ENCODE assay signal across 8 mouse cellular contexts in the genomic region with DNA sequence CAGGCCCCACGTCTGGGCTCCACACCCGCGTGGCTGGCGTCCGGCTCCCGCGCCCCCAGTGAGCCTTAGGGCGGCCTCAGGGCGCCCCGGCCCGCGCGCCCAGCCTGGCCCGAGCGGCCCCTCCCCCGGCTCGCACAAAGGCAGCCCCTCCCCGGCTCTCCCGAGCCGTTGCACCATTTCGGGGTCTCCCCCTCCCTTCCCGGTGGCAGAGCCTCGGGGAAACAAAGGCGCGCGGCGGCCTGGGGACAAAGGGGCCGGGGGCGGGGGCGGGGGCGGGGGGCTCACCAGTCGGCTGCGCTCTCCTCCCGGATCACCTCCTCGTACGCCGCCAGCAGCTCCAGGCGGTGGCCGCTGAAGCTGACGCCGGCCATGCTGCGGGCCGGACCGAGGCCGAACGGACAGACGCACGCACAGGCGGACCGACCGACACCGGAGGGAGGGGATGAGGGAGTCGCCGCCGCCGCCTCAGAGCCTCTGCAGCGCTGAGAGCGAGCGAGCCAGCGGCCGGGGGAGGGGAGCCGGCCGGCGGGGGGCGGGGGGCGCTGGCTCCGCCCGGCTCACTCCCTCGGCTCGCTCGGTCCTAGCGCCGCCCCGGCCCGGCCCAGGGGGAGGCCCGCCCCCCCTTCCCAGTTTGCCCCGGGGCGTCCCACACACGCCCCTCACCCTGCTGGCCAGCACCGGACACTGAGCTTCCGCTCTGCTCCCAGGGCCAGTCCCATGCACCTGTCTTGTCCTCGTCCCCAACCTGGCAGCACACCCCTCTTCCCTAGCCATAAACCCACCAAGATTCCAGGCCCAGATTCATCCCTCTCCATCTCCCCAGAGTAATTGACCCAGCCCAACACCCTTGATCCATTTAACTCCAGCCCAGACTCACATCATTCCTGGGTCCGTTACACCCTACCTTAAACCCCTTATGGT. TPM values are rescaled to one million over a fixed set of nuclear protein-coding genes. Genes with fewer than 3 reads are reported as not detected.
DNase-seq lines count a peak whose midpoint lies in the region; ATAC-seq and TF ChIP-seq lines count a peak whose summit lies in the region.

A gene (minus strand): TSS at position 534 of the 921 bp plus-strand sequence.

- no peak for DNase-seq in layer of hippocampus, adult 18-20 months (ENCODE audit: low spot score in 2 of 2)
- no peak for DNase-seq in layer of hippocampus, adult 11-12 months (ENCODE audit: low spot score)
- DNase-seq in adrenal gland, adult 18-20 months (ENCODE audit: low spot score in 2 of 2), result peak in 1 of 2 experiments; percentile 50
- DNase-seq in hindbrain, postnatal 0 days (ENCODE audit: low spot score), result peak; percentile 88
- DNase-seq in naive thymus-derived CD4-positive, alpha-beta T cell, adult 2 months (ENCODE audit: low read depth), result peak; percentile 21
- DNase-seq in adipocyte (ENCODE audit: low spot score), result no peak

- peak within 1 kb of the TSS; percentile 75 for H3K4me2 ChIP-seq in forebrain, embryonic 12.5 days
- H3K4me2 ChIP-seq in hindbrain, postnatal 0 days (ENCODE audit: low read depth, low read length), result peak within 1 kb of the TSS; percentile 89
- peak within 1 kb of the TSS; percentile 80 for H3K4me2 ChIP-seq in limb, embryonic 15.5 days

- no peaks in the 10 kb centered on the region for H3K9me3 ChIP-seq in forebrain, embryonic 12.5 days
- H3K9me3 ChIP-seq in hindbrain, postnatal 0 days (ENCODE audit: low read length), result no peaks in the 10 kb centered on the region
- no peaks in the 10 kb centered on the region for H3K9me3 ChIP-seq in limb, embryonic 15.5 days

- TF ChIP-seq CTCF in hindbrain, postnatal 0 days (IDR thresholded peaks at IDR 0.05; ENCODE audit: low read depth), result no peak

- H3K36me3 ChIP-seq in forebrain, embryonic 12.5 days (replicated peaks), result peaks cover 8% of the 10 kb centered on the region
- H3K36me3 ChIP-seq in hindbrain, postnatal 0 days (ENCODE audit: insufficient read depth, low read length), result no peaks in the 10 kb centered on the region
- no peaks in the 10 kb centered on the region for H3K36me3 ChIP-seq in limb, embryonic 15.5 days

- H3K9ac ChIP-seq in forebrain, embryonic 12.5 days, result peak within 1 kb of the TSS; percentile 100
- peak within 1 kb of the TSS; percentile 99 for H3K9ac ChIP-seq in hindbrain, postnatal 0 days (replicated peaks; ENCODE audit: low read length)
- peak within 1 kb of the TSS; percentile 96 for H3K9ac ChIP-seq in limb, embryonic 15.5 days

- 1% methylated on average over 50 of the region's 83 CpGs for WGBS in forebrain, embryonic 12.5 days
- under 1% methylated on average over 51 of the region's 83 CpGs for WGBS in hindbrain, postnatal 0 days
- WGBS in limb, embryonic 15.5 days, result under 1% methylated on average over 70 of the region's 83 CpGs

- H3K4me1 ChIP-seq in forebrain, embryonic 12.5 days, result peaks cover 48% of the 10 kb centered on the region
- peaks cover 19% of the 10 kb centered on the region for H3K4me1 ChIP-seq in hindbrain, postnatal 0 days (ENCODE audit: insufficient read depth, low read length)
- peaks cover 50% of the 10 kb centered on the region for H3K4me1 ChIP-seq in limb, embryonic 15.5 days

- peak within 1 kb of the TSS; percentile 99 for H3K27ac ChIP-seq in forebrain, embryonic 12.5 days
- peak within 1 kb of the TSS; percentile 99 for H3K27ac ChIP-seq in hindbrain, postnatal 0 days
- peak within 1 kb of the TSS; percentile 91 for H3K27ac ChIP-seq in limb, embryonic 15.5 days

- ATAC-seq in forebrain, embryonic 12.5 days (ENCODE audit: low FRiP score), result peak; percentile 78
- peak; percentile 79 for ATAC-seq in hindbrain, postnatal 0 days
- peak; percentile 81 for ATAC-seq in limb, embryonic 15.5 days (ENCODE audit: insufficient number of reproducible peaks, low FRiP score, low TSS enrichment, low read depth)

- peak within 1 kb of the TSS; percentile 98 for H3K4me3 ChIP-seq in forebrain, embryonic 12.5 days (replicated peaks)
- peak within 1 kb of the TSS; percentile 71 for H3K4me3 ChIP-seq in hindbrain, postnatal 0 days (ENCODE audit: low read length)
- peak within 1 kb of the TSS; percentile 93 for H3K4me3 ChIP-seq in limb, embryonic 15.5 days

- H3K27me3 ChIP-seq in forebrain, embryonic 12.5 days, result no peaks in the 10 kb centered on the region
- H3K27me3 ChIP-seq in hindbrain, postnatal 0 days (ENCODE audit: insufficient read depth, low read length), result no peaks in the 10 kb centered on the region
- H3K27me3 ChIP-seq in limb, embryonic 15.5 days, result no peaks in the 10 kb centered on the region

RNA-seq across cellular contexts. Expression of the gene that starts here (rescaled TPM):
- total RNA-seq in layer of hippocampus, adult 18-20 months (2021), result 100 to 1,000 TPM; 359 to 362 TPM
- 10 to 100 TPM; 11.1 to 16.2 TPM for total RNA-seq in adrenal gland, adult 18-20 months (2021)
- 591 and 654 TPM in 2 replicates for polyA plus RNA-seq in forebrain, embryonic 12.5 days (2016; fragmentation: Nextera tagmentation; extraction: Ambion mirVana)
- total RNA-seq in hindbrain, postnatal 0 days (2014; rRNA removed), result 442 and 446 TPM in 2 replicates
- 369 and 371 TPM in 2 replicates for polyA plus RNA-seq in hindbrain, postnatal 0 days (2015; fragmentation: Nextera tagmentation; extraction: Ambion mirVana)
- polyA plus RNA-seq in limb, embryonic 15.5 days (2015; fragmentation: Nextera tagmentation; extraction: Ambion mirVana), result 162 and 172 TPM in 2 replicates

Comparison
In these comparisons a context has a peak if more than half of its experiments do, and no peak if none do; other contexts are left out.
1. RNA of the gene that starts here (total RNA-seq): 442 to 446 TPM in hindbrain, postnatal 0 days and 359 to 362 TPM in layer of hippocampus, adult 18-20 months; 11.1 to 16.2 TPM in adrenal gland, adult 18-20 months; every median in the first group is over 10 times any median in the second.
2. DNase-seq: peak in hindbrain, postnatal 0 days (single experiment) and naive thymus-derived CD4-positive, alpha-beta T cell, adult 2 months (single experiment); none in layer of hippocampus, adult 18-20 months (0 of 2), layer of hippocampus, adult 11-12 months (single experiment) and adipocyte (single experiment).
3. Peak in every context shown above with its lines, with median percentiles within 50 percentile points of each other: ATAC-seq, H3K27ac ChIP-seq, H3K4me2 ChIP-seq, H3K4me3 ChIP-seq and H3K9ac ChIP-seq.